Mouse (Mus musculus) hematopoietic stem cell, adult 5-6 weeks (primary cell): Measurements from ENCODE around the gene Kif3a. TPM values are rescaled to one million over a fixed set of nuclear protein-coding genes. Genes with fewer than 3 reads are reported as not detected.
A peak's percentile ranks its signal among the peaks of the same experiment; 100 is the strongest.

Experiments
- ATAC-seq, 2 experiments: fragments of 125-278 bp in 1 of 2; replicated peaks in 1 of 2; 2 replicates each; pipeline ENCODE4 v1.8.0; 2016 to 2017; ENCODE audit warnings: inconsistent platforms in 2 of 2, mild to moderate bottlenecking in 2 of 2, moderate number of reproducible peaks in 2 of 2, low read depth in 1 of 2, moderate TSS enrichment in 1 of 2; ENCODE audit not compliant: low FRiP score in 2 of 2, poor library complexity in 2 of 2, severe bottlenecking in 2 of 2, insufficient read depth in 1 of 2, low TSS enrichment in 1 of 2
- total RNA-seq: library from RNA; stranded (forward); fragments of 172-1452, 232-1000 nt; gene quantifications from 2 replicates; pipeline ENCODE4 v1.2.3, GENCODE M21; 2017

Gene Kif3a
- total RNA-seq = 24.5 and 33.2 TPM in 2 replicates

DNA sequence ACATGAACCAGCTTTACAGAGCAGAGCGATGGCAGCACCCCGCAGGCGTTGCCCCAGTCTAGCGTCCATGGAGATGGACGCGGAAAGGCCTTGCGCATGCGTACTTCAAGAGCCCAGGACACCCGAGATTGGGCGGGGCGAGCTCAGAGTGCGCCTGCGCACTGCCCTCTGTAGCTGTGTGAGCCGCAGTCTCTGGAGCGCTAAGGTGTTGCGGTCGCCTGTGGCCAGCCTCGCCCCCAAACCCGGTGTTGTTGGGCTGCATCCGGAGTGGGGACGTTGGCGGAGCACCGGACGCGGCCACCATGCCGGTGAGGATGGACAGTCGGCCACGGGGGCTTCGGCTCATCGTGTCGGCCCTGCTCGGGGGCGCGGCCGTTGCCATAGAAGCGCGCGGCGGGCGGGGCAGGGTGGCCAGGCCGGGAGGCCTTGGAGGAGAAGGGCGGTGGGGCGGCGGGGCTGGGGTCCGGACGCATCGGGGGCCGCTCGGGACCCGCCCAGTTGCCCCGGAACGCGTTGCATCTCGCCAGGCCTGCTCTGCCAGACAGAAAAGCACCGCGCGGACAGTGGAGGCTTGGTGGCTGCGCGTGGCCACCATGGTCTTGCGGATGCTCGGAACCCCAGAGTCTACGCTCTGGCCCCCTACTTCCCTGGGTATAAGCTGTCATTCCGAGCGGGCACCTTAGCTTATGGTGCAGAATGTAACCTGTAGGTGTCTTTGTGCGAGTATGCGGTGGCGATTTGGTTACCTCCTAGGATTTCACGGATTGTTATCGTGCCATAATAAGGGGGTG lies at the start of gene Kif3a:
Kif3a (plus strand) TSS at position 156 of the 791 bp plus-strand sequence.
- ATAC-seq = peak; percentile 94 to 96

DNA sequence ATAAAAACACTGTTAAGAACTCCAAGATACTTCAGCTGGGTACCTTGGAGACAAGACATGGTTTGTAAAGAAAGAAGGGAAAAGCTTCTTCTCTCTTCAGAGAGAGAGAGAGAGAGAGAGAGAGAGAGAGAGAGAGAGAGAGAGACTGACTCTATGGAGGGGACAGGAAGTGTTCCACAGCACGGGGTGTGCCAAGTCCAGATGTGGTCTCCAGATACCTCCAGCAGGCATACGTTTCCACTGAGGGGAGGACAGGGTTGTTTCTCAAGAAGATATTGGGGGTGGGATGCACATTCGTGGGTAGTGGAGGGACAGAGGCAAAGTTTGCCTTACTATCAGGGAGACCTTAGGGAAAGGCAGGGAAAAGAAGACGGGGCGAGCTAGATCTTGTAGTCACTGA lies 48.4 kb upstream of the Kif3a start:
- ATAC-seq = no peak

DNA sequence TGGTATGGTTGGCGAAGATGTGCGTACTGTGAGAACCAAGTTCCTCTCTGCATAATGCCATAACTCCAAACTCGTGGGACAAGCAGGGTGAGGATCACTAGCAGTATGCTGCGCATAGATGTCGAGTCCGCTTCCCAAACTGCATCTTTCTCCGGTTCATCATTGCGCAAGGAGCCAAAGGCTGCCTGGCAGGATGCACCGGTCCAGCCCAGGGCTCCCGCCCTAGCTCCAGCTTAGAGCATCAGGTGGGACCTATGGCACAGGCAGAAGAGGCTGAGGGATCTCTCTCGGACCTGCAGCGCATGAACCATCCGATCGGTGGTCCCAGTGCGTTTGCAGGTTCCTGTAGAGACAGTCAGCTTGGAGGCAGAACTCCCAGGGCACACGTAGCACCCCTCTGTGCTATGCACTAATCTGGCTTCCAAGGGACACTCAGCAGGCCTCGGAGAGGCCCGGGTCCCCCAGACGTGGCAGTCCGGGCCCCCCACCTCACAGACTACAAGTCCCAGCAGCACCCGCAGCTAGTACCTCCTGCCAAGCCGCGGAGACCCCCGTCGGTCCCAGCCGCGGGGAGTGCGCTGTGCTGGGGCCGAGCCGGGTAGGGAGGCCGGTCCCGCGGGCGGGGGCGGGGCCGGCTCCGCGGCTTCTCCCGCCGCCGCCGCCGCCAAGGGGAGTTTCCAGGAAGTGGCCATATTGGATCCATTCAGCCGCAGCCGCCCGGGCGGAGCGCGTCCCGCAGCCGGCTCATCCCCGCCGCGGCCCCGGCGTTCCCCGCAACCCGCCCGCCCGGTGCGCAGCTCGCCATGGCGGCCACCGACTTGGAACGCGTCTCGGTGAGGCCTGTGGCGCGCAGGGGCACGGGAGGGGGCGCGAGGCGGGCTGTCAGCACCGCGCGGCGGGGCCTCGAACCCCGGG lies 47.7 kb upstream of the Kif3a start, which contains the start of gene Sept8:
Sept8 (plus strand) TSS at position 51 of the 915 bp plus-strand sequence.
- peak in 1 of 2 experiments; percentile 8; a peak in 1 of 4 replicates for ATAC-seq

DNA sequence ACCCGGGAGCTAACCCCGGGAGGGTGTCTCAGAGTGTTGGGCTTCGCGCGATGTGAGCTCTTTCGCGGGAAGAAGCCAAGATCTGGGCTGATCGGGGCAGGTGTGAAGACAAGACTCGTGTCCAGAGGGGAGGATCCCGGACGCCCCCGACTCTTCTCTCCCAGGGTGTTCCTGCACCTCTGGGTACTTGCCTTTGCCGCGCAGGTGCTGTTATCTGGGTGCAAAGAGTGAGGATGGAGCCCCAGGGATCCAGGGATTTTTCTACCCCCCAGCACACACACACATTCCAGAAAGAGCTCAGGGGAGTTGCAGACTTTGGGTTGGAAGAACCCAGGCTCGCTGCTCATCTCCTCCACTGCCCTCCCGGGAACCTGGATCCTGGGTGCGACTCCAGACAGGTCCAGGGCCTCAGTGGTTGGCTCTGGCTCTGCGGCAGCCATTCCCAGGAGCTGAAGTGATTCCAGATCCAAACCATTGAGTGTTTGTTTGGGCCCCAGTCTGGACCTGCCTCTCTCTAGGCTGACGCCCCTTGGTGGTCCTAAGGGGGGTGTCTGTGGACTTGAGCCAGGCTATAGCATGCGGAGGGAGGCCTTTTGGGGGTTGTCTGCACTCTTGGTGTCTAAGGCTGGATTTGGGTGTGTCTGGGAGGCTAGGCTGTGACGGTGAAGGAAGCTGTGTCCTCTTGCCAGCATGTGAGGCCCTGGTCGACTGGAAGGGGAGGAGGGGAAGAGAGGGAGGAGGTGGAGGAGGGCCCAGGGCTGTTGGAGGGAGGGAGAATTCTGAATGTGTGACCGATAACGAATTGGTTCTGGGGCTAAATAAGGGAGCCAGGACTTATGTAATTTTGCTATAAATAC lies 46.8 kb upstream of the Kif3a start:
- peak; percentile 30 to 42; a peak in 2 of 4 replicates for ATAC-seq

DNA sequence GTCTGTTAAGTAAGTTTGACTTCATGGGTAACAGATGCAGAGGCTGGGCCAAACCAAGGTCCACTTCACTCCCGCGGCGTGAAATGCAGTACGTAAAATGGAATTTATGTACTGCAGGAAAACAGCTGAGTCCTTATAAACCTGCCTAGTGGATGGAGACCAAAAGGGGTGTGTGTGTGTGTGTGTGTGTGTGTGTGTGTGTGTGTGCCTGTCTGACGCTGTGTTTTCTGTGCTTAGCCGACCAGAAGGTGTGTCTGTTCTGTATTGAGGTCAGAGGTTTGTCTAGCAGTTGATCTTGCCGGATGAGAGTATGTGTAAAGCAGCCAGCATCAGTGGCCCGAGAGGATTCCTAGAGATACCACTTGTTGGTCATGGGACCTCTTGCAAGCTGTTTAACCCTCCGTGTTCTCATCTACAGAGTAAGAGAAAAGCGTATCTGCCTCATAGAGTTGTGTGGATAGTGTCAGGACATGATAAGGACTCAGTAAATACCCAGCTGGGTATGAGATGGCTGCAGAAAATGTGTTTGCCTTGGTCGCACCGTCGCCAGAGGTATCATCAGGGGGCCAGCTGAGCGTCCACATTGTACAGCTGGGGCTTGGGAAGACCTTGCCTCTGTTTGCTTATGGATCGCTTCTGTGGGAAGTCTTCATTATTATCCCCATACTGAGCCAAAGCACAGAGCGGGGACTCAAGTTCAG lies 45.9 kb upstream of the Kif3a start:
- ATAC-seq = no peak

DNA sequence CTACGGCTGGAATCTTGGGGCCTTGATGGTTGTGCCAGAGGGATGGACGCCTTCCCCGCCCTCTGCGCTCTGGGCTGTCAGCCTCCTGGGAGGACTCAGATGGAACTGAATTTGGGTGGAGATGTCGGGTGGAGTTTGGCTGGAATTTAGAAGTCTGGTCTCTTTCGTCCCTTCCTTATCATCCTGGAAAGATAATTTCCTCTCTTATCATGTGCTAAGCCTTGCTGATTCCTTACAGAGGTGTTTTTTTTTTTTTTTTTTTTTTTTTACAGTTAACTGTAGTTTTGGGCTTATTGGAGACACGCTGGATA lies 45.4 kb upstream of the Kif3a start:
- no peak for ATAC-seq

DNA sequence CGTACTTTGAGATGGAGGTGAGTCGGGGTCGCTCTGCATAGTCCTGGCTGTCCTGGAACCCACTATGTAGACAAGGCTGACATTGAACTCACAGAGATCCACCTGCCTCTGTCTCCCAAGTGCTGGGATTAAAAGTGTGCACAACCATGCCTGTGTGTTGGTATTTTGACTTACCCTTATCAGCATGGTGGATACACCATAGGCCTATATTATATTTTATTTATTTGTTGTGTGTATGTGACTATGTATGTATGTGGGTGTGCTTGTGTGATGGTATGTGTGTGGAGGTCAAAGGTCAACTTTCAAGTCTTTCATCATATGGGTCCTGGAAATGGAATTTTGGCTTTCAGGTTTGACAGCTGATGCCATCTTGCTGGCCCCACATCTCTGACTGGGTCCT lies 44.8 kb upstream of the Kif3a start:
- no peak for ATAC-seq

DNA sequence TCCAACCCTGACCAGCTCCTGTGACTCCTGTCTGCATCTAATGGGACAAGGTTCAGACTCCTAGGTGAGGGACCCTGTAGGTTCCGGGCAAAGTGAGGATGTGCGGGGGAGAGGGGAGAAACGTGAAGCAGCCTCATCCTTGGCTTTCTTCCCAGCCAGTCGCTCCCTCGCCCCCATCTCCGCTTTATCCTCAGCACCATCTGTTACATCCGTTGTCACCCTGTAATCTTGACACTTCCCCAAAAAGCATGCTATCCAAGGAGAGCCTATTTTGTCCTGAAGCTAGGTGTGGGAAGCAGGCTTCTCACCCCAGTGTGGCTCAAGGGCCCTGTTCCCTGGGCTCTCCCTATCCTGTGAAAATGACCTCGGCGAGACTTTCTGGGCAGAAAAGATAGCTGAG lies 44.2 kb upstream of the Kif3a start:
- no peak for ATAC-seq

DNA sequence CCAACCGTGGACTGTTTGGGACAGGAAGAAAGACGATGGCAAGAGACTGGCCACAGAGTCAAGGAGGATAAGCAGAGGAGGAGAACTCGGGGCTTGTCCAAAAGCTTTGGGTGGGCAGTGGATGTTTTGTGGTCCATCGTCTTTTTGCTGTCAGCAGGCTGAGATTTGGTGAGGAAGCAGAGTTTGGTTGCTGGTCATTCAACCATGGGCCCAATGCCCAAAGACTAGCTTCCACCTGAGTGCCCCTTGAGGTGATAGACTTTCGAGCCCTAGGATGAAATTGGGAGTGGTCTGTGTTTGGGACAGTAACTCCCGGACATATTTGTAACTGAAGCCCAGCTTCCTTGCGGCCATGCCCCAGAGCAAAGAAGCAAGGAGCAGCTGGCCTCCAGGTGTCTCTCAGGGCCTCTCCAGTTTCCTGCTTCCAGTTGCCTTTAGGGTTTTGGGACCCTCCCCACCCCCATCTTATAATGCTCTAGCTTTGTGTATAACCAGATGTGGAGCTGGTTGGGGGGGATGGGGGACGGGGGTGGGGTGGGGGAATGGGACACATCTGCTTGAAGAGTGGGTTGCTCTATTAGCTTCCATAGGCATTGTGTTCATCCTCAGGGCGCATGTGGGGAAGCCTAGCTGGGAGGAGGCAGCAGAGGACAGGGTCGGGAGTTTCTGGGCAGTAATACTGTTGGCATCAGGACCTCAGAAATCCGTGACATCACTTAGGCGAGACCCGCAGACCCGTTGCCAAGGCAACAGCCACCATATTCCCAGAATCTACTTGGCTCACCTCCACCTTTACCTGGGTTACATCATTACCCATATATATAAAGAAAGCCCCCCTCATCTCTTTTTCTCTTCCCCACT lies 43.4 kb upstream of the Kif3a start:
- ATAC-seq = no peak

DNA sequence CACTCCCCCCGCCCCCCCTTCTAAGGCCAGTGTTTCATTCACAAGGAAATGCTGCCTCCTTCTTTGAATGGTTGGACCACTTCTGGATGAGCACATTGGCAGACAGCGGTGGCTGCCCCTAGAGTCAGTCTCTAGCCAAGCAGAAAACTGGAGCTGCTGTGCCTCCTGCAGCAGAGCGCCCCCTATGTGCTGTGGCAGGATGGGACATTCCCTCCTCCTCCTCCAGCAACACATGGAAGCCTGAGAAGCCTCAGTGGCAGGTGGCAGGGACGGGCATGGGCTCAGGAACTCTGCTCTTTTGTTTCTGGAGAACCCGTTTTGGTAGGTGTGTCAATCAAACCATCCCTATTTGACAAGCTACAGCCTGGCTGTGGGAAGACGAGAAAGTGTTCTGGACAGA lies 42.3 kb upstream of the Kif3a start:
- ATAC-seq = no peak

DNA sequence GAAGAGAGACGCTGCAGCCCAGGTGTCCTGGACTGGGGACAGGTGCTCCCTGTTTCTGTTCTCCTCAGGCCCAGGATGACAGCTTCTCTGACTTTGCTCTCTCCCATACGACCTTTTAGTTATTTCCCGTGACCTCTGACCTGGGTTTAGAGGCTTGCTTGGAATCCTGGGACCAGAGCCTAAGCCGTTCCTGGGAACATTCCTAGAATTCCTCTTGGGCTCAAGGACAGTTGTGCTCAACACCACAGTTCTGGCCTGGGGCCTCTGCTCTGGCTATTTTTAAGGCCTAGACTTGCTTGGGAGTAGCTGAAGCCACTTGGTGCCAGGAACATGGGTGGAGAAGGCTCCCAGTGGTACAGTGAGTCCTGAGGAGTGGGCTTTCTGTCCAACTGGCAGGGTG lies 41.7 kb upstream of the Kif3a start:
- ATAC-seq = no peak

DNA sequence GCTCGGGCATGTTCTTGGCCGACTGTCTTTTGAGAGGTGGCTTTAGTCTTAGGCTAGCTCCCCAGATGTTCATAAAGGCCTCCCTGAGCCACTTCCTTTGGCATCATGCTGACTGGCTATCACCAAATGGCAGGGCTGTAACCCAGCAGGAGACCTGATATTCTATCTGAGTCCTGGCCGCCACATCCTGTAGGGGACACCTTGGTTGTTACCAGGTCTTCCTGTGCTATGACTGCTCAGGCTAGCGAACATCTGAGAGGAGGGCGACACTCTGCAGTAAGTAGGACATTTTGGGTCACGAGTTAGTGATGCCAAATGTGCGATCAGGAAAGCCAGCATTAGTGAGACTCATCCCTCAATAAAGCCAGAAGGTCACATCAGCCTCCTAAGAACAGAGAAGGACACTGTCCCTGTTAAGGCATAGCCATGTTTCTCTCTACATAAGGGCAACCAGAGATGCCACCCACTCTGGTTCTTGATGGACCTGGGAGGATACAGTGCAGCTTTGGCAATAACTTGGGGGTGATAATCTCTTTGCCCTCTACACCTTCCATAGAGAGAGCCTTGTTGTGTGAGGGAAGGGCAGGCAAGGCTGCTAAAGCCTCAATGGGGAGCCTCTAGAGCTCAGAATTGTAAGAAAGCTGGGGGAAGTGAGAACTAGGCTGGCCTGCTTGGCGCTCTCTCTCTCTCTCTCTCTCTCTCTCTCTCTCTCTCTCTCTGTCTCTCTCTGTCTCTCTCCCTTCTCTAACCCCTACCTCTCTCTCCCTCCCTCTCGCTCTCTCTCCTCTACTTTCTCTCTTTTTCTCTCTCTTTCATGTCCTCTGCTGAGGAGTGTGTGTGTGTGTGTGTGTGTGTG lies 38.6 kb upstream of the Kif3a start:
- ATAC-seq = peak in 1 of 2 experiments; percentile 37; a peak in 2 of 4 replicates

DNA sequence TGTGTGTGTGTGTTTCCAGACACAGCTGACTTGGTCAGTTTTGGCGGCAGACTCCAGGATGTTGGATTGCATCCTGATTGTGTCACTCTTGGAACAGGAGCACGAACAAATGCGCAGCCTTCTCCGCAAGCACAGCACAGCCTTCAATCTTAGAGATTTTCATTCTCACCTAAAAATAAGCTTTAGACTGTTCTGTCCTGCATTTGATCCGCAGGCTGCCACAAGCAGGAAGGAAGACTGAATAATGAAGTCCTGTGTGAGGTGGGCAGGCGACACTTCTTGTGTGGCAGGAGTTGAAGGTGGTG lies 38.0 kb upstream of the Kif3a start:
- ATAC-seq = no peak

DNA sequence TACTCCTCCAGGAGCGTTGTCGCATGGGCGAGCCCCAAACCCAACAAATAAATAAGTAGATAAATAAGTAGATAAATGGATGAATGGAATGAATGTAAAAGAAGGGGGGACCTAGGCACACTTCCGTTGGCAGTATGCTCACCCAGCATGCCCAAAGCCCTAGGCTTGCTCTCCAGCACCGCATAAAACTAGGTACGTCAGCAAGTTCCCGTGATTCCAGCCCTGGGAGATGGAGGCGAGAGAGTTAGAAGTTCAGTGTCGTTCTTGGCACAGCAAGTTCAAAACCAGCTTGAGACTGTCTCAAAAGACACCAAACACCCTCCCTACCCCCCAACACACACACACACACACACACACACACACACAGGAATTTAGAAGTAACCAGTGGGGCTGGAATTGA lies 37.2 kb upstream of the Kif3a start:
- ATAC-seq = no peak

DNA sequence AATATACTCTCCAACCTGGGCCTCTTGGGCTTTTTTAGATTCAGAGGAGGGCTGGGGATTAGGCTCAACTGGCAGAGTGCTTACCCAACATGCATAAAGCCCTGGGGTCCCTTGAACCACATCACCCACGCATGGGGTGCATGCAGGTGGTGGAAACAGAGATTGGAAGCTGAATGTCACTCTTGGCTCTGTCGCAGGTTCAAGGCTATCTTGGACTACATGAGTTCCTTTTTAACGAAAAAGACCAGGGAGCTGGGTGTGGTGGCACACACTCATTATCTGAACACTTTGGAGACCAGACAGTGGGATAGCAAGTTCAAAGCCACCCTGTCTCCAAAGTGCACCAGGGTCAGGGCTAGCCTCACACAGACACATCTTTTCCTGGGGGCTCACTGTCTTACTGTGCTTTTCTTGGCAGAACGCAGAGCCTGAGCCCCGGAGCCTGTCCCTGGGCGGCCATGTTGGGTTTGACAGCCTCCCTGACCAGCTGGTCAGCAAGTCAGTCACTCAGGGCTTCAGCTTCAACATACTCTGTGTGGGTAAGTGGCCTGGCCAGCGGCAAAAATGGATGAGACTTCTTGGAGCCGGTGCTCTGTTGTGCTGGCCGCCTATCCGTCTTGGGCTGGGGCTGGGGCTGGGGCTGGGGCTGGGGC lies 35.5 kb upstream of the Kif3a start:
- ATAC-seq = no peak
